Mouse (Mus musculus) G1E (cell line): Measurements from ENCODE around the gene Mief2.

Source experiments
- CTCF ChIP-seq: IDR thresholded peaks from 2 replicates; pipeline ENCODE4 v1.5.1; 2012; ENCODE audit warnings: low read depth, low read length, inconsistent platforms, mixed read lengths
- GATA1 ChIP-seq: IDR thresholded peaks from 2 replicates; pipeline ENCODE4 v1.6.1; 2012; ENCODE audit warnings: borderline replicate concordance, low read length, inconsistent platforms, mixed read lengths

DNA sequence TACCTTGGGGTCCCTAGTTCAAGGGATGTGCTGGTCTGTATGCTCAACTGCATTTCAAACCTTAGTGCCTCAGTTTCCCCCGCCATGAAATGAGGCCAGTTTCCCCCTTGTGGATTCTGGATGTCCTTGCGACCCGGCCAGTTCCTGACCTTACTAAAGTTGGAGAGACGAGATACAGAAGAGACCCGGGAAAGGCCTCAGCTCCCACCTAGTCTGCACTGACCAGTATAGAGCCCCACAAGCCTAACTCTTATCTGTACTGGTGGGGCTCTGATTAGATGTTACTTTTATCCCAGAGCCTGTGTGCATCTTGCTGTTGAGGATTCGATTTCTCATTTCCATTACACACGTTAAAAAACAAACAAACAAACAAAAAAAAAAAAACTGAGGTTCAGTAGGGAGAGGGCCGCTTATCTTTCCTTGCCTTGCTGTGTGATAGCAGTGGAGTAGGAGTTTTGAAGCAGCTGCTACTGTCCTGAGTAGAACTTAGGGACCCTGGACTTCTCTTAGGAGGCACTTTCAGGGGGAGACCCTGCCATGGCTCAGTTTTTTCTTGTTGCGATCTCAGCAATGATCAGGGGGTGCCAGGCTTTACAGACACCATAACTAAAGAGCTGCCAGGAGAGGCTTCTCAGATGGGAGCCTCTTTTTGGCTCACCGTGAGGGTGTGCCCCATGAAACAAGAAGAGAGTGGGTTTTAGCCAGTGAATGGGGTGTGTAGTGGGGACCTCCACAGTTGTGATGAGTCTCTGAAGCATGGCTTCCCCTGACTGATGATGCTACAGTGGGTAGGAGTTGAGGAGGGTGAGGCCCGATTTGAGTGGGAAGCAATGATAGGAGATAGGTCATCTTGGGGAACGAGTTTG, 27.6 kb upstream of the Mief2 start:
- TF ChIP-seq CTCF (no peak), GATA1 (no peak)
